Mouse (Mus musculus): Measurements from ENCODE around the gene Akap2. TPM values are rescaled to one million over a fixed set of nuclear protein-coding genes. Genes with fewer than 3 reads are reported as not detected.

The Akap2 gene
- polyA plus RNA-seq, 1 experiment from 2014 or later: 42.4 TPM

DNA sequence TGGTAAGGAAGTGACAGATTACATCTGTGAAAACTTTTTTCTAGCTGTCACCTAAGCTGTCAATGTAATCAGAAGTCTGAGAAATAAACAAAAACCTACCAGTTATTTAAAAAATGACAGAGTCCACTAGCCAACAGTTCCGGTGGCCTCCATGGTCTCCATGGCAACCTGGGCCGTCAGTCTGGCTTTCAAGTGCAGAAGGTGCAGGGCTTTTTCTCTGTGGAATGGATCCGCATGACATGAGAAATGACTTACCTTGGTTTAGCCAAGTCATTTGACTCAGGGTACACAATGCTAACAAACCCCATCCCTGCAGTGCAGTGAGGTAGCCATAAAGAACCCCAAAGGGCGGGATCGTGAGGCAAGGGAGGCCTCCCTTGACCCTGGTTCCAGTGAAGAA lies 204.7 kb downstream of the Akap2 start:
- Histone ChIP-seq H3K36me3 (ENCODE audit: control insufficient read depth, insufficient read depth) (no peaks in the 10 kb centered on the region), H3K9me3 (replicated peaks; ENCODE audit: control insufficient read depth, low read length) (no peaks in the 10 kb centered on the region), H3K27me3 (ENCODE audit: control insufficient read depth, insufficient read depth, low read length) (no peaks in the 10 kb centered on the region), H3K27ac (ENCODE audit: low read length) (no peak overlapping the region), H3K4me2 (ENCODE audit: low read depth, low read length) (no peak overlapping the region), H3K4me1 (ENCODE audit: control insufficient read depth, insufficient read depth, low read length) (no peaks in the 10 kb centered on the region), H3K9ac (ENCODE audit: low read length) (no peak overlapping the region), H3K4me3 (ENCODE audit: low read length) (no peak overlapping the region)
- ATAC-seq (replicated peaks; ENCODE audit: extremely low read depth, insufficient read depth, low FRiP score): no peak
- 61% methylated on average over 5 of the region's 5 CpGs for WGBS

DNA sequence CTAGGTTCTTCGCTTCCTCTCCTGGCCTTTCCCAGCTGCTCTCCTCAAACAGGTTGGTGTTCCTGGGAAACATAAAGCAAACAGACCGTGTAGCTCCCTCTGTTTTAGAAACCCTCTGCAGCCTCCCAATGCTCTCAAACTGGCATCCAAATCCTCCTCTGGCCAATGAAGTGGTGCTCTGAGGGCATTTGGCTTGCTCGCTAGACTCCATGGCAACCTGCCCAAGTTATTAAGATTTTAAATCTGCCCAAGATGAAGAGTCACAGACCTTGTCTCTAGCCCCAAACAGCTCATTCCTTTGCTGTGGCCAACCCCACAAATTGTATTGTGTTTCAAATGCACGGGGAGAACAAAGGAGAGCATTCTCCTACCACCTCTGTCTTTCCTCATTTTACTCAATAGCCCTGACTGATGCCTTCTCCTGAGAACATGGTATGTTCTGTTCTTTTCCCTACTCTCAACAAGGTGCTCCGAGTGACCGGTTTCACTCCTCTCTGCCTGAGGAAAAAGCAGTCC lies 207.2 kb downstream of the Akap2 start:
- Histone ChIP-seq H3K27me3 (ENCODE audit: control insufficient read depth, insufficient read depth, low read length) (no peaks in the 10 kb centered on the region), H3K4me1 (ENCODE audit: control insufficient read depth, insufficient read depth, low read length) (no peaks in the 10 kb centered on the region), H3K4me3 (ENCODE audit: low read length) (no peak overlapping the region), H3K4me2 (ENCODE audit: low read depth, low read length) (no peak overlapping the region), H3K9ac (ENCODE audit: low read length) (no peak overlapping the region), H3K27ac (ENCODE audit: low read length) (no peak overlapping the region), H3K9me3 (replicated peaks; ENCODE audit: control insufficient read depth, low read length) (no peaks in the 10 kb centered on the region), H3K36me3 (ENCODE audit: control insufficient read depth, insufficient read depth) (no peaks in the 10 kb centered on the region)
- 72% methylated on average over 6 of the region's 6 CpGs for WGBS
- ATAC-seq (replicated peaks; ENCODE audit: extremely low read depth, insufficient read depth, low FRiP score): no peak

DNA sequence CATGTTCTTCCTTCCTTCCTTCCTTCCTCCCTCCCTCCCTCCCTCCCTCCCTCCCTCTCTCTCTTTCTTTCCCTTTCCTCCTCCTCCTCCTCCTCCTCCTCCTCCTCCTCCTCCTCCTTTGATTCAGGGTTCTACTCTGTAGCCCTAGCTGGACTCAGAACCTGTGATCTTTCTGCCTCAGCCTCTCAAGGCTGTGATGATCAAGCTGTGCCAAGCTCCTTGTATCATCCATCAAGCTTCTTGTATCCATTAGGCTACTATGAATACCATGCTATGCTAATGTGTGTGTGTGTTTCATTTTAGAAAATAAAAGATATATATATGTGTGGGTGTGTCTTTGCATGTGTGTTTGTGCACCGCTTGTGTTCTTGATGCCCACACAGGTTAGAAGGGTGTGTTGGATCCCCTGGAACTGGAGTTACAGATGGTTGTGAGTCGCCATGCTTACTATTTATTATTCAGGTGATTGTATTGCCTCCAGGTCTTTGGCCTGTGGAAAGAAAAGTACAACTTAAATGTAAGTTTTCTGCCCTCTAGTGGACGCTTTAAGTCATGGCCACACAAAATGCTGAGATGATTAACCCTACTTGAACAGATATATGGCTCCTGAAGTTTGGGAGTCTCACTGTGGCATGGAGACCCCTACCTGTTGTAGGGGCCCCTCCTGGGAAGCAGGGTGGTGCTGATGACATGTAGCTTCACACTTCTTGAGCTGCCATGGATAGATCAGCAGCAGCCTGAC lies 210.2 kb downstream of the Akap2 start:
- H3K27ac ChIP-seq (ENCODE audit: low read length): no peak overlapping the region
- H3K4me3 ChIP-seq (ENCODE audit: low read length): no peak overlapping the region
- ATAC-seq (replicated peaks; ENCODE audit: extremely low read depth, insufficient read depth, low FRiP score): no peak
- 24% methylated on average over 3 of the region's 3 CpGs for WGBS
- H3K4me1 ChIP-seq (ENCODE audit: control insufficient read depth, insufficient read depth, low read length): no peaks in the 10 kb centered on the region
- no peaks in the 10 kb centered on the region for H3K27me3 ChIP-seq (ENCODE audit: control insufficient read depth, insufficient read depth, low read length)
- H3K36me3 ChIP-seq (ENCODE audit: control insufficient read depth, insufficient read depth): no peaks in the 10 kb centered on the region
- 0 out of 2 replicates have a peak, but pooled peaks cover 5% of the 10 kb centered on the region for H3K9me3 ChIP-seq (replicated peaks; ENCODE audit: control insufficient read depth, low read length)
- no peak overlapping the region for H3K9ac ChIP-seq (ENCODE audit: low read length)
- H3K4me2 ChIP-seq (ENCODE audit: low read depth, low read length): no peak overlapping the region

DNA sequence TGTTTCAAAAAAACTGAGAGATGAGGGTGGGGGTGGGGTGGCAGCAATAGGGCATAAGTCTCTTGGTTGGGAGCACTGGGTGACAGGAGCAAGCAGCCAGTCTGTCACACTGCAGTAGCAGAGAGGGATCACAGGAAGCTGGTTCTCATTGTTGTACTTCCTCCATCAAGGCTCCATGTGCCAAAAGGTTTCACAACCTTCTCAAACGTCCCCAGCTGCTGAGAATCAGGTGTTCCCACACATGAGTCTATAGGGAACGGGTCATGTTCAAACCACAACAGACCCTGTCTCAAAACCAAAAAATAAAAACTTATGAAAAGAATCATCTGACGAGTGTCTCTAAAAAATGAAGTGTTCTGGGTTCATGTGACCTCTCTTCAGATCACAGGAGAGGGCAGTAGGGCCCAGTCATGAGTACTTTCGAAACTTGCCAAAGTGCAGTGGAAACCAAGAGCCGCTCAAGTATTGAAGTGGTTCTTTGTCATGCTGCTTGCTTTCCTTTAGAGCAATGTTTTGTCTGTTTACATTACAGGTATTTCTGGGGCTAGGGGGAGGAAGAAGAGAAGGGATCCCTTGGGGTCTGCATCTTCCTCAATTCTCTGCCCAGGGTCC lies 213.2 kb downstream of the Akap2 start:
- H3K27me3 ChIP-seq (ENCODE audit: control insufficient read depth, insufficient read depth, low read length): no peaks in the 10 kb centered on the region
- H3K27ac ChIP-seq (ENCODE audit: low read length): no peak overlapping the region
- no peak overlapping the region for H3K9ac ChIP-seq (ENCODE audit: low read length)
- no peak overlapping the region for H3K4me3 ChIP-seq (ENCODE audit: low read length)
- no peak overlapping the region for H3K4me2 ChIP-seq (ENCODE audit: low read depth, low read length)
- ATAC-seq (replicated peaks; ENCODE audit: extremely low read depth, insufficient read depth, low FRiP score): no peak
- peaks cover 7% of the 10 kb centered on the region; the same call in 1 of the 2 replicates for H3K9me3 ChIP-seq (replicated peaks; ENCODE audit: control insufficient read depth, low read length)
- H3K4me1 ChIP-seq (ENCODE audit: control insufficient read depth, insufficient read depth, low read length): no peaks in the 10 kb centered on the region
- H3K36me3 ChIP-seq (ENCODE audit: control insufficient read depth, insufficient read depth): no peaks in the 10 kb centered on the region
- WGBS: 64% methylated on average over 5 of the region's 5 CpGs

DNA sequence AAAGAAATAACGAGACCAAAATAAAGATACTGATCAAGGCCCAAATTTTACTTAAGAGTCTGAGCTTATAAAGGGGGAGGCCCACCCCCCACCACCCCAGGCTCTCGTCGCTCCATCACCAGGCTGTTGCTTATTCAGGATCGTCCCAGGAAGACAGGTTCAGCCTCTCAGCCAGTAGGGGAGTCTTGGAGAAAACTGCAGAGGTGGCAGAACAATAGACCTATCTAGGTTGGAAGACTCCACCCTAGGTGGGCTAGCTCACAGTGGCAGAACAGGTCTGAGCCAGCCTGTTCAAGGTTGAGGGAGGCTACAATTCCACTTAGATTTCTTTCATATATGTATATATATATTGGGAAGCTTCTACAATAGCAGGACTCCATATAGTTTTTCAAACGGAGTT lies 216.7 kb downstream of the Akap2 start:
- no peaks in the 10 kb centered on the region for H3K27me3 ChIP-seq (ENCODE audit: control insufficient read depth, insufficient read depth, low read length)
- no peak overlapping the region for H3K27ac ChIP-seq (ENCODE audit: low read length)
- H3K4me3 ChIP-seq (ENCODE audit: low read length): no peak overlapping the region
- WGBS: 61% methylated on average over 5 of the region's 5 CpGs
- H3K9me3 ChIP-seq (replicated peaks; ENCODE audit: control insufficient read depth, low read length): peaks cover 7% of the 10 kb centered on the region; the same call in 1 of the 2 replicates
- no peak overlapping the region for H3K4me2 ChIP-seq (ENCODE audit: low read depth, low read length)
- ATAC-seq (replicated peaks; ENCODE audit: extremely low read depth, insufficient read depth, low FRiP score): no peak
- H3K4me1 ChIP-seq (ENCODE audit: control insufficient read depth, insufficient read depth, low read length): no peaks in the 10 kb centered on the region
- no peak overlapping the region for H3K9ac ChIP-seq (ENCODE audit: low read length)
- H3K36me3 ChIP-seq (ENCODE audit: control insufficient read depth, insufficient read depth): no peaks in the 10 kb centered on the region

DNA sequence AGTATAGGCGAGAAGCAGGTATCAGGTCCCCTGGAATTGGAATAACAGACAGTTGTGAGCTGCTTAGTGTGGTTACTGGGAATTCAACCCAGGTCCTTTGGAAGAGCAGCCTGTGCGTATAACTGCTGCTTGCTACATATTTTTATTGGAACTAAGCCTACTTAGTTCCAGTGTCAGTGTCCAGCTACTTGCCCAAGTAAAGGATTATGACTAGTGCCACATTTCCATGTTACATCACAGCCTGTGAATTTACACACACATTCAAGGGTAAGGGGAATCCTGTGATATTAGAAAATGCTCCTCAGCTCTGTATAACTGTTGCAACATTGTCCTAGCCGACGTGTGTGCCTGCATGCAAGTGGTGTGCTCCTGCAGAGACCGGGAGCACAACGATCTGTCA lies 219.8 kb downstream of the Akap2 start:
- Histone ChIP-seq H3K9ac (ENCODE audit: low read length) (no peak overlapping the region), H3K27me3 (ENCODE audit: control insufficient read depth, insufficient read depth, low read length) (no peaks in the 10 kb centered on the region), H3K4me3 (ENCODE audit: low read length) (no peak overlapping the region), H3K27ac (ENCODE audit: low read length) (no peak overlapping the region), H3K4me2 (ENCODE audit: low read depth, low read length) (no peak overlapping the region), H3K36me3 (ENCODE audit: control insufficient read depth, insufficient read depth) (no peaks in the 10 kb centered on the region), H3K4me1 (ENCODE audit: control insufficient read depth, insufficient read depth, low read length) (no peaks in the 10 kb centered on the region), H3K9me3 (replicated peaks; ENCODE audit: control insufficient read depth, low read length) (peaks cover 3% of the 10 kb centered on the region; the same call in 1 of the 2 replicates)
- no peak for ATAC-seq (replicated peaks; ENCODE audit: extremely low read depth, insufficient read depth, low FRiP score)
- WGBS: 75% methylated on average over 6 of the region's 6 CpGs

DNA sequence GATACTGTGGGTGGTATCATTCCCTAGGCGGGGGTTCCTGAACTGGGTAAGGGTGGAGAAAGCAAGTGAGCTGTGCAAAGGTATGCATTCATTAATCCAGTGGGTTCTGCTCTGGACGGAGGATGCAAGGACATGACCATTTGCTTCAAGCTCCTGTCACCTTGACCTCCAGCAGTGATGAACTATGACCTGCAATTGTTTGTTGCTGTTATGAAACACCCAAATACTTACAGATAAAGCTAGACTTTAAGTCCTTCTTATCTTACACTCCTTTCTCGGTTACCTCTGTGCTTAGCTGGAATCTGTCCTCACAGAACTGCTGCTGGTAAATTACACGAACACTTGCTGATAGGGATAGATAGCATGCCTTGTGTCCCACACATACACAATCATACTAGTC lies 223.2 kb downstream of the Akap2 start:
- no peak overlapping the region for H3K27ac ChIP-seq (ENCODE audit: low read length)
- H3K4me2 ChIP-seq (ENCODE audit: low read depth, low read length): no peak overlapping the region
- H3K4me1 ChIP-seq (ENCODE audit: control insufficient read depth, insufficient read depth, low read length): no peaks in the 10 kb centered on the region
- H3K9ac ChIP-seq (ENCODE audit: low read length): no peak overlapping the region
- 64% methylated on average over 4 of the region's 4 CpGs for WGBS
- H3K36me3 ChIP-seq (ENCODE audit: control insufficient read depth, insufficient read depth): peaks cover 19% of the 10 kb centered on the region
- H3K9me3 ChIP-seq (replicated peaks; ENCODE audit: control insufficient read depth, low read length): no peaks in the 10 kb centered on the region
- no peaks in the 10 kb centered on the region for H3K27me3 ChIP-seq (ENCODE audit: control insufficient read depth, insufficient read depth, low read length)
- ATAC-seq (replicated peaks; ENCODE audit: extremely low read depth, insufficient read depth, low FRiP score): no peak
- no peak overlapping the region for H3K4me3 ChIP-seq (ENCODE audit: low read length)

DNA sequence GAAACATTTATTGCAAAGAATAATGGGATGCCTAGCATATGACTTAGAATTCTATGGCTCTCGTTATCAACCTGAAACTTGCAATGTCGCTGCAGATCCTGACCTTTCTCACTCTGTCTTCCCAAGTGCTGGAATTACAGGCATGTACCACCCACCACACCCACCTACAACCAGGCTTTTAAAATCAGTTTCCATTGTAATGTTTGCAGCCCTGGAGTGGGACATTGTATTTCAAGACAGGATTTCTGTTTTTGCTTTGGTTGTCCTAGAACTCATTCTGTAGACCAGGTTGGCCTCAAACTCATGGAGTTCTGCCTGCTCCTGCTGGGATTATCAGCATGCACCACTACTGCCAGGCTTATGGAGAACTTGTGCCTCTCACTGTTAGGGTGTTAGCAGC lies 225.4 kb downstream of the Akap2 start:
- H3K4me1 ChIP-seq (ENCODE audit: control insufficient read depth, insufficient read depth, low read length): no peaks in the 10 kb centered on the region
- no peak for ATAC-seq (replicated peaks; ENCODE audit: extremely low read depth, insufficient read depth, low FRiP score)
- no peaks in the 10 kb centered on the region for H3K9me3 ChIP-seq (replicated peaks; ENCODE audit: control insufficient read depth, low read length)
- H3K9ac ChIP-seq (ENCODE audit: low read length): no peak overlapping the region
- peaks cover 20% of the 10 kb centered on the region for H3K36me3 ChIP-seq (ENCODE audit: control insufficient read depth, insufficient read depth)
- H3K4me3 ChIP-seq (ENCODE audit: low read length): no peak overlapping the region
- H3K27me3 ChIP-seq (ENCODE audit: control insufficient read depth, insufficient read depth, low read length): no peaks in the 10 kb centered on the region
- no peak overlapping the region for H3K27ac ChIP-seq (ENCODE audit: low read length)
- no peak overlapping the region for H3K4me2 ChIP-seq (ENCODE audit: low read depth, low read length)
- 87% methylated on average over 2 of the region's 2 CpGs for WGBS
